Mouse (Mus musculus) forebrain, embryonic 15.5 days (tissue): ENCODE measurements around the gene Hpse. TPM values are rescaled to one million over a fixed set of nuclear protein-coding genes. Genes with fewer than 3 reads are reported as not detected.

Experiments
- ATAC-seq: fragments of 200-750 bp; cut with Nextera tagmentation; replicated peaks from 2 replicates; pipeline ENCODE4 v1.8.0; 2017; ENCODE audit warnings: mild to moderate bottlenecking, moderate TSS enrichment, moderate library complexity
- H3K27ac ChIP-seq: fragments of 300-500 bp; sonication (generic); replicated peaks from 2 replicates; pipeline ENCODE4 v1.5.1; 2015; ENCODE audit warnings: mild to moderate bottlenecking, inconsistent platforms
- H3K27me3 ChIP-seq: fragments of 300-500 bp; sonication (generic); 2 replicates; pipeline ENCODE4 v1.6.1; 2015; ENCODE audit warnings: inconsistent platforms
- H3K36me3 ChIP-seq: fragments of 300-500 bp; sonication (generic); 2 replicates; pipeline ENCODE4 v1.6.1; 2015; ENCODE audit warnings: mild to moderate bottlenecking, inconsistent platforms
- H3K4me1 ChIP-seq: fragments of 300-500 bp; sonication (generic); 2 replicates; pipeline ENCODE4 v1.6.1; 2015; ENCODE audit warnings: inconsistent platforms
- H3K4me2 ChIP-seq: fragments of 300-500 bp; sonication (generic); replicated peaks from 2 replicates; pipeline ENCODE4 v1.6.1; 2015; ENCODE audit warnings: mild to moderate bottlenecking, inconsistent platforms
- H3K4me3 ChIP-seq: fragments of 300-500 bp; sonication (generic); 2 replicates; pipeline ENCODE4 v1.5.1; 2015; ENCODE audit warnings: mild to moderate bottlenecking, inconsistent platforms
- H3K9ac ChIP-seq: fragments of 300-500 bp; sonication (generic); replicated peaks from 2 replicates; pipeline ENCODE4 v1.6.1; 2015; ENCODE audit warnings: mild to moderate bottlenecking, inconsistent platforms
- H3K9me3 ChIP-seq: fragments of 300-500 bp; sonication (generic); 2 replicates; pipeline ENCODE4 v1.6.1; 2016; ENCODE audit warnings: inconsistent platforms
- WGBS: fragments of 180-500 bp; shearing (Covaris S2); methylation state at CpG from one replicate; pipeline ENCODE4 v1.1.7; 2015; ENCODE audit warnings: mixed read lengths; 5-methylcytosine and 5-hydroxymethylcytosine counted together
- polyA plus RNA-seq: library from polyadenylated mRNA; unstranded; fragments of >200 nt; fragmentation: Nextera tagmentation; extraction: Ambion mirVana; gene quantifications from 2 replicates; pipeline ENCODE4 v1.2.1, GENCODE M21; 2015

The Hpse gene
- polyA plus RNA-seq, 1 experiment from 2014 or later: 0.24 TPM

DNA sequence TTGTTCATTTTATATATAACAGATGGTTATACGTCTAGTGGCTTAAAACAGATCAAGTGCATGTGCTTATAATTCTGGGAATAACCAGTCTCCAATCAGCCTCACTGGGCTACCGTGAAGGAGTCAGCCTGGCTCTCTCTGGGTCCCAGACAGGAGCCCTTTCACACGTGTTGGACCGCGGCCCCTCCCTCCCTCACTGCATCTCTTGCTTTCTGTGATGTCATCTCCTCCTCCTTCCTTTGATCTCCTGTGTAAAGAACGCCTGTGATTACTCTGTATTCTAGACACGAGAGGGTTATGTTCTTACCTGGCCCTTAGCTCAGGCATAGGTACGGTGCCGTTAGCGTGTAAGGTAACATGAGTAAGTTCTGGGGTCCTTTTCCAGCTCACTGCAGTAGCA is 68.0 kb downstream of the Hpse start:
- no peaks in the 10 kb centered on the region for H3K4me1 ChIP-seq
- no peaks in the 10 kb centered on the region for H3K27me3 ChIP-seq
- ATAC-seq: no peak
- whole genome bisulfite sequencing: 79% methylated on average over 10 of the region's 10 CpGs
- H3K36me3 ChIP-seq: peaks cover 19% of the 10 kb centered on the region
- H3K9me3 ChIP-seq: no peaks in the 10 kb centered on the region
- H3K4me2 ChIP-seq: no peak overlapping the region
- H3K9ac ChIP-seq: no peak overlapping the region
- H3K27ac ChIP-seq: no peak overlapping the region
- H3K4me3 ChIP-seq: no peak overlapping the region

DNA sequence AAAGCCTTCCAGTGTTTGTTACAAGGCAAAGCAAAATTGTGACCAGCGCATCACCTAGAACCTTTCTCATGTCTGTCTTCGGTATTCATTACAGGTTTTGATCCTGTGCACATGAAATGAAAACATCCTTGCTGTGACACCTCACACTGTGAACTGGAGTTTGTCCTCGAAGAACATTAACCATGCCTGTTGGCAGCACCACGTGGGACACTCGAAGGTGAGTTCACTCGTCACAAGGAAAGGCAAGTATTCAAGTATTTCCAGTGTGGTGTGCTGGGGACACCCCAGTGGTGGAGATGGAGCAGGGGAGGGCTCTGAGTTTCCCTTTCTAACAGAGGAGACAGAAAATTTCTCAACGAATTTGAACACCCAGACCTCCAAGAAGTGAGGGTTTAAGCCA is 68.5 kb downstream of the Hpse start:
- no peak overlapping the region for H3K9ac ChIP-seq
- WGBS: 88% methylated on average over 7 of the region's 7 CpGs
- peaks cover 16% of the 10 kb centered on the region for H3K36me3 ChIP-seq
- H3K4me1 ChIP-seq: no peaks in the 10 kb centered on the region
- no peaks in the 10 kb centered on the region for H3K9me3 ChIP-seq
- no peaks in the 10 kb centered on the region for H3K27me3 ChIP-seq
- H3K27ac ChIP-seq: no peak overlapping the region
- H3K4me2 ChIP-seq: no peak overlapping the region
- no peak for ATAC-seq
- no peak overlapping the region for H3K4me3 ChIP-seq

DNA sequence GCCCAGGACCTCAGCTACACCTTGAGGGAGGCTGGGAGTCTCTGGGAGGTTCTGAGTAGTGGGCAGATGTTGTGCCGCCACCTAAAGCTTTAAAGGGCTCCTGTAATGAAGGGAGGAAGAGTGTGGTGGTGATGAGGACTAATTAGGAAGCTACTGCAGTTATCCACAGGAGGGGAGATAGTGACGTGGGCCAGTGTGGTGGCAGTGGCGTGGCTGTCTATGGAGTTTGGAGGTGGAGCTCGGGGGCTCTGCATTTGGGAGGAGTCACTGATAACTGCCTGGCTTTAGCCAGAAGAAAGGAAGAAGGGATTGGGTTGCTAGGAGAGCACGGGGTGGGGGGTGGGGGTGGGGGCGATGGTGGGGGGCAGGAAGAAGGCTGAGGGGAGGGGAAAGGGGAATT is 71.0 kb downstream of the Hpse start:
- no peaks in the 10 kb centered on the region for H3K36me3 ChIP-seq
- WGBS: 49% methylated on average over 5 of the region's 6 CpGs
- no peaks in the 10 kb centered on the region for H3K4me1 ChIP-seq
- H3K4me2 ChIP-seq: no peak overlapping the region
- no peak for ATAC-seq
- no peak overlapping the region for H3K4me3 ChIP-seq
- H3K9me3 ChIP-seq: no peaks in the 10 kb centered on the region
- H3K27me3 ChIP-seq: no peaks in the 10 kb centered on the region
- H3K9ac ChIP-seq: no peak overlapping the region
- H3K27ac ChIP-seq: no peak overlapping the region

DNA sequence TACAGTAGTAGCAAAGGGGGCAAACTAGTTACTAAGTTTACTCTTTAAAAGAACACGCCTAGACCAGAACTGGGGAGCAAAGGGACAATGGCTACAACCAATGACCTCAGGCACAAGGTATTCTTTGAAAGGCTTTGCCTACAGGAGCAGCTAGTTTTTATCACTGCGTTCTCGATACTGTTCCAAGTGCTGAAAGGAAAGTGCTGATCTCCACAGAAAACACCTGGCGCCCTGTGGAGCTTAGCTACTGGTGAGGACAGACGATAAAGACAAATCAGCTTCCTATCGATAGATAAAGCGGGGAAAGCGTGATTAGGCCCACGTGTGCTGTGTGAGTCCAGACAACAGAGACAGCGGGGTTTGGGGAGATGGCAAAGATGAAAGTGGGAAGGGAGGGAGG is 71.5 kb downstream of the Hpse start:
- H3K4me3 ChIP-seq: no peak overlapping the region
- no peaks in the 10 kb centered on the region for H3K36me3 ChIP-seq
- H3K4me1 ChIP-seq: no peaks in the 10 kb centered on the region
- WGBS: 54% methylated on average over 10 of the region's 10 CpGs
- no peak overlapping the region for H3K9ac ChIP-seq
- no peak overlapping the region for H3K27ac ChIP-seq
- ATAC-seq: no peak
- H3K27me3 ChIP-seq: no peaks in the 10 kb centered on the region
- no peaks in the 10 kb centered on the region for H3K9me3 ChIP-seq
- no peak overlapping the region for H3K4me2 ChIP-seq

DNA sequence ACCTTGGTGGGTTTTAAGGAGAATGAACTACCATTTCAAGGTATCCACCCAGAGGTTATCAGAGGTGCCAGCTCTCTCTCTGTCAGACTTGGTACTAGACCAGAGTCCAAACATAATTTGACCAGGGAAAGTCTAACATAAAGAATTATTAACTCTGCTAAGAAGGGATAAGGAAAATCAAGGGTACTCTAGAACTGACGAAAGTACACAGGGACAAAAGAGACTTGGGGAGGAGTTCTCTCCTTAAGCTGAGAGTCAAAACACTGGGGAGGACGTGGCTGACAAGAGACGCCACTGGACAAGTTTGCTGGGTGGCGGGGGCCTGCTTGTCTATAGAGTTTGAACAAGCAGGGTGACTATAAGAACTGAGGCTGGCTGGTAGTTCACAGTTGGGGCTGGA is 73.0 kb downstream of the Hpse start:
- H3K27ac ChIP-seq: no peak overlapping the region
- ATAC-seq: no peak
- WGBS: 75% methylated on average over 4 of the region's 4 CpGs
- H3K36me3 ChIP-seq: no peaks in the 10 kb centered on the region
- H3K4me2 ChIP-seq: no peak overlapping the region
- H3K9me3 ChIP-seq: no peaks in the 10 kb centered on the region
- no peaks in the 10 kb centered on the region for H3K27me3 ChIP-seq
- no peak overlapping the region for H3K4me3 ChIP-seq
- H3K9ac ChIP-seq: no peak overlapping the region
- no peaks in the 10 kb centered on the region for H3K4me1 ChIP-seq

DNA sequence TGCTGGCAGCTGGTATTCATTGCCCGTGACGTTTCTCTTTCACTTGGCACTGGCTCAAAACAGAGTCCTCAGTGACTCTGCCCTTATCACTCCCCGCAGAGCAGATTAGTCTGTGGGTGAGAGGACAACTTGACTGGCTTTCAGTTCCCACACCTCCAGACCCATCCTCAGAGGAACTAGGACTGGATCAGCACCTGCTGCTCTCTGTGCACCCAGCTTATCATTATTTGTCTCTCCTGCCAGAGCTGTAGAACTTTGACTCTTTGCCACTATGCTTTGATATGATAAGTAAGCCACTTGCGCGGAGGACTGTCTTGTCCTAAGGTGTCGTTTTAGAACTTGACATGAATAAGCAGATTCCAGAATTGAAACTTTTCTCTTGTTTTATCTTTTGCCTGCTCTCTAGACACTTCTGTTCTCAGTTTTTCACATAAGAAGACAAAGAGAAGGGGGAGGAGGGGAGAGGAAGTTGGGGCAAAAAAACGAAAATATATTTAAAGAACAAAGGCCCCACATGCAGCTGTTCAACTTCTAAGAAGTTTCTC is 75.5 kb downstream of the Hpse start:
- H3K27ac ChIP-seq: no peak overlapping the region
- no peaks in the 10 kb centered on the region for H3K4me1 ChIP-seq
- H3K36me3 ChIP-seq: no peaks in the 10 kb centered on the region
- no peak for ATAC-seq
- WGBS: 79% methylated on average over 7 of the region's 7 CpGs
- H3K4me2 ChIP-seq: no peak overlapping the region
- H3K9ac ChIP-seq: no peak overlapping the region
- H3K27me3 ChIP-seq: no peaks in the 10 kb centered on the region
- H3K9me3 ChIP-seq: no peaks in the 10 kb centered on the region
- no peak overlapping the region for H3K4me3 ChIP-seq

DNA sequence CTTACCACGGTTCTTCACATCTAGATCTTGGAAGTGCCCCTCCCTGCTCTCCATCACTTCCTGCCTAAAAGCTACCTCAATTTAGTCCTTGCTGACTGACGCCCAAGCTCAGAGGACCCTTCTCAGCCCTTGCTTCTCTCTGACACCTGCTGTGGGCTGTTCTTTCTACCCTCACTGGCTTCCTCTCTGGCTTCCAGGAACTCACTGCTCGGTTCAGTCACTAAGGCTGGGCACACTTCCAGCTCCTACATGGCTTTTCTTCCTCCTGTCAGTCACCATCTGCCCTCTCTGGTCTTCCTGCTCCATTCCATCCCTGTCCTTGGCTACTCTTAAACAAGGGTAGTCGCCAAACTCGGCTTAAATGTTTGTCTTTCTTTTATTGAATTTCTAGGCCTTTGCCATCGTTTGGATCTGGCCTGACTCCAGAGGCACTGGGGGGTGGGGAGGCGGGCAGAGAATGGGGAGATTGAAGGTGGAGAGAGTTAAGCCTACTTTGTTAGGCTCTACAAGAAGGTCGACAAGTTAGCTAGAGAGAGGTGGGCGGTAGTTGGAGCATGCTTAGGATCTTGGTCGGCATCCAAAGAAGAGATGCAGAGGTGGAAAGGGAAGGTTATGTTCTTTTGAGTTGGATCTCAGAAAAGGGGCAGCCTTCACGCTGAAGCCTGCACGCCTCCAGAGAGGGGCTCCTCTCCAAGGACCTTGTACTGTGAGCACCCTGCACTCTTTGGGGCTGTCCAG is 76.1 kb downstream of the Hpse start:
- no peaks in the 10 kb centered on the region for H3K4me1 ChIP-seq
- H3K27ac ChIP-seq: no peak overlapping the region
- no peaks in the 10 kb centered on the region for H3K9me3 ChIP-seq
- H3K4me3 ChIP-seq: no peak overlapping the region
- H3K27me3 ChIP-seq: no peaks in the 10 kb centered on the region
- WGBS: 65% methylated on average over 12 of the region's 12 CpGs
- H3K4me2 ChIP-seq: no peak overlapping the region
- no peaks in the 10 kb centered on the region for H3K36me3 ChIP-seq
- H3K9ac ChIP-seq: no peak overlapping the region
- ATAC-seq: no peak

DNA sequence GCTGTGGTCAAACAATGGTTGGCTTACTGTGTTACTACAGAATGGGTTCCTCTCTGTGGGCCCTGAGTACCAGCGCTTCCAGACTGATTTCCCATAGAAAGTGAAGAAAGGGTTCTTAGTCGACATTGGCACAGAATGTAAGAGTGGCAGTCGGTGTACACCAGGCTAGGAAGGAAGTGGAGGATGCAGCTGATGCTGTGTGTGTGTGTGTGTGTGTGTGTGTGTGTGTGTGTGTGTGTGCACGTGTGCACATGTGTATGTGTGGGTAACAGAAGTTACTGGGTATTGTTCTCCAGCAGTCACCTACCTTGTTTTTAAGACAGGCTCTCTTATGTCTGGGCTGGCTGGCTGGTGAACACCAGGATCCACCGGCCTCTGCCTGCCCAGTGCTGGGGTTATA is 77.2 kb downstream of the Hpse start:
- no peak for ATAC-seq
- no peak overlapping the region for H3K4me3 ChIP-seq
- H3K4me2 ChIP-seq: no peak overlapping the region
- WGBS: 82% methylated on average over 5 of the region's 5 CpGs
- H3K9ac ChIP-seq: no peak overlapping the region
- no peaks in the 10 kb centered on the region for H3K36me3 ChIP-seq
- H3K27ac ChIP-seq: no peak overlapping the region
- no peaks in the 10 kb centered on the region for H3K9me3 ChIP-seq
- no peaks in the 10 kb centered on the region for H3K27me3 ChIP-seq
- no peaks in the 10 kb centered on the region for H3K4me1 ChIP-seq

DNA sequence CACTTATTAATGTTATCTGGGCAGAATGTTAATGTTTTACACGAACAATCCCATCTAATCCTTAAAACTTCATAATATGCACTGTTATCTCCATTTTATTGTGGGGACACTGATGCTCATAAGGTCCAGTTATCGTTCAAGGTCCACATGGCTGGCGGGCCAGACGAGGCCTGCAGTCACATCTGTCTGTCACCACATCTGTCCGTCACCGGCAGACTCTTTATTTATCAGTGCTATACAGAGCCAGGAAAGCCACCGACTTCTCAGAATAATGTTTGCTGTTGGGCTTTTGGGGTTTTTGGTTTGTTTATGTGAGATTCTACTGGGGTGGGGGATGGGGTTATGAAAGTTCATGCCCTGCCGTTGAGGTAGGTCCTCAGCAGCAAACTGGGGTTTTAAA is 81.0 kb downstream of the Hpse start:
- no peak overlapping the region for H3K9ac ChIP-seq
- no peak overlapping the region for H3K27ac ChIP-seq
- H3K9me3 ChIP-seq: no peaks in the 10 kb centered on the region
- 92% methylated on average over 8 of the region's 8 CpGs for WGBS
- H3K4me1 ChIP-seq: no peaks in the 10 kb centered on the region
- no peaks in the 10 kb centered on the region for H3K36me3 ChIP-seq
- ATAC-seq: no peak
- no peak overlapping the region for H3K4me2 ChIP-seq
- no peak overlapping the region for H3K4me3 ChIP-seq
- H3K27me3 ChIP-seq: no peaks in the 10 kb centered on the region

DNA sequence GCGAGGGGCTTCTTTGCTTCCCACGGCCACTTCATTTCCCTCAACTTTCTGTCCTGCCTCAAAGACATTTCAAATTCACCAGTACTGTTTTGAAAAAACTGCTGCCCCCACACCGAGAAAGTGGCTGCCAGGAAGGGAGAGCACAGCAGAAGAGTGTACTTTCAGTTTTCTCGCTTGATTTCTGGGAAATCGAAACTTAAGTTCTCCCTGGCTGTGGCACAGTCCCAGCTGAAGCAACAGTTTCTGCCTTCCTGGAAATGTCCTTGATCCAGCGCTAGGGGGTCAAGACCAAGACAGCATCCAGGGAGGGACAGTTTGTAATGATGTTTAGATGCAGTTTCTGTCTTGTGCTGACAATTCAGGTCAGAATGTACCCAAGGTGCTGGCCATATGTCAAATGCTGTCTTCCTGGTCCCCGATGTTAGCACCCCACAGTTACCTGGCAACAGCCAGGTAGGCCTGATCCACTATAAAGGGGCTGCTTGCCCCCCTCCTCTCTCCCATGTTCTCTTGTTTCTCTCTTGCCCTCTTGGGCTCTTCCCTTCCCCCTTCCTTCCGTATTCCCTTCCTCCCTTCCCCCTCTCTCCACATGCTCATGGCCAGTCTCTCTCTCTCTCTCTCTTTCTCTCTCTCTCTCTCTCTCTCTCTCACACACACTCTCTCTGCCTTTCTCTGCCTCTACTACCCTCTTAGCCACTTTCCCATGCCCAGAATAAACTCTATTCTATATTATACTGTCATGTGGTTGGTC is 82.5 kb downstream of the Hpse start:
- Histone ChIP-seq H3K4me1 (no peaks in the 10 kb centered on the region), H3K9me3 (no peaks in the 10 kb centered on the region), H3K4me3 (no peak overlapping the region), H3K9ac (no peak overlapping the region), H3K27ac (no peak overlapping the region), H3K27me3 (no peaks in the 10 kb centered on the region), H3K36me3 (no peaks in the 10 kb centered on the region), H3K4me2 (no peak overlapping the region)
- ATAC-seq: no peak
- 76% methylated on average over 8 of the region's 8 CpGs for WGBS

DNA sequence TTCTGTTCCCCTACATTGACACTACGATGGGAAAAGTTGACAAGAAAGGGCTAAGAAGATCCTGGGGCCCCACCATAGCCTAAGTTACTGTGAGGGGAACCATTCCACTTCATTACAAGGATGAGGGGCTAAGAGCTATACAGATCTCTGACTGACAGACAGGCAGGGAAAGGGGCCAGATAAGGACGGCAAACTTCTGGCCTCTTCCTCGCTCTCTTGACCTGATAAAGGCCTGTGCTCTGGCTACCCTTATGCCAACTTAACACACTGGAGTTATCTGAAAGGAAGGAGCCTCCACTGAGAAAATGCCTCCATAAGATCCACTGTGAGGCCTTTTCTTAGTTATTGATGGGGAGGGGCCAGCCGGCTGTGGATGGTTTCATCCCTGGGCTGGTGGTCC is 83.6 kb downstream of the Hpse start:
- H3K36me3 ChIP-seq: no peaks in the 10 kb centered on the region
- no peak overlapping the region for H3K4me3 ChIP-seq
- no peaks in the 10 kb centered on the region for H3K4me1 ChIP-seq
- no peaks in the 10 kb centered on the region for H3K27me3 ChIP-seq
- H3K27ac ChIP-seq: no peak overlapping the region
- no peak overlapping the region for H3K9ac ChIP-seq
- WGBS: 94% methylated on average over 4 of the region's 4 CpGs
- H3K9me3 ChIP-seq: no peaks in the 10 kb centered on the region
- ATAC-seq: no peak
- no peak overlapping the region for H3K4me2 ChIP-seq

DNA sequence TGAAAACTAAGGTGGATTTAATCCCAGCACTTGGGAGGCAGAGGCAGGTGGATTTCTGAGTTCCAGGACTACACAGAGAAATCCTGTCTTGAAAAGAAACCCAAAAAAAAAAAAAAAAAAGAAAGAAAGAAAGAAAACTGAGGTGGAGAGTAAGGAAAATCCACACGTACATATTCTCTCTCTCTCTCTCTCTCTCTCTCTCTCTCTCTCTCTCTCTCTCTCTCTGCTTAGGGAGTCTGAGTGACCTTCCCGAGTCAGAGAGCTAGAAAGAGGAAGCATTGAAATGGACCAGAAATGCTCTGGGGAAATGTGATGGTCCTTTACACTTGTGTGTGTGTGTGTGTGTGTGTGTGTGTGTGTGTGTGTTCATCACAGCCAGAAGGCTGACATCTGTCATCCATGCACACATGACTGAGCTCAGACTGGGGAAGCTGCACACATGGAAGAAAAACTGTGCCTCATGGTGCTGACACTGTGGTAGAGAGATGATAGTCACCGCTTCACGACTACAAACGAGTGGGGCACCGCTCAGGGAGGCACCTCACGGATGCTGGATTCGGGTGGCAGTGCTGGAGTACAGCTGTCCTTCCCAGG is 84.5 kb downstream of the Hpse start:
- H3K4me2 ChIP-seq: no peak overlapping the region
- no peaks in the 10 kb centered on the region for H3K27me3 ChIP-seq
- no peaks in the 10 kb centered on the region for H3K9me3 ChIP-seq
- H3K4me1 ChIP-seq: no peaks in the 10 kb centered on the region
- ATAC-seq: no peak
- no peak overlapping the region for H3K27ac ChIP-seq
- H3K9ac ChIP-seq: no peak overlapping the region
- H3K4me3 ChIP-seq: no peak overlapping the region
- WGBS: 84% methylated on average over 8 of the region's 8 CpGs
- no peaks in the 10 kb centered on the region for H3K36me3 ChIP-seq
